Mouse (Mus musculus) kidney, postnatal 0 days (tissue): Measurements from ENCODE around the gene Cxcl12. TPM values are rescaled to one million over a fixed set of nuclear protein-coding genes. Genes with fewer than 3 reads are reported as not detected.

Experiments used
- ATAC-seq: fragments of 200-750 bp; cut with Nextera tagmentation; replicated peaks from 2 replicates; pipeline ENCODE4 v1.8.0; 2017; ENCODE audit warnings: low read depth, moderate number of reproducible peaks, moderate TSS enrichment, moderate library complexity; ENCODE audit not compliant: low FRiP score
- DNase-seq: peaks from one replicate; pipeline ENCODE4 v3.0.0-alpha.2; 2016; ENCODE audit warnings: low spot score
- H3K27ac ChIP-seq: fragments of 300-500 bp; sonication (generic); 2 replicates; pipeline ENCODE4 v1.5.1; 2014; ENCODE audit warnings: mild to moderate bottlenecking
- H3K27me3 ChIP-seq: fragments of 300-500 bp; sonication (generic); 2 replicates; pipeline ENCODE4 v1.6.1; 2014; ENCODE audit warnings: low read length, mixed read lengths; ENCODE audit not compliant: insufficient read depth
- H3K36me3 ChIP-seq: fragments of 300-500 bp; sonication (generic); 2 replicates; pipeline ENCODE4 v1.6.1; 2014; ENCODE audit warnings: low read length, mixed read lengths; ENCODE audit not compliant: insufficient read depth
- H3K4me1 ChIP-seq: fragments of 300-500 bp; sonication (generic); replicated peaks from 2 replicates; pipeline ENCODE4 v1.6.1; 2014; ENCODE audit warnings: antibody characterized with exemption, low read length, mixed read lengths; ENCODE audit not compliant: insufficient read depth
- H3K4me2 ChIP-seq: fragments of 300-500 bp; sonication (generic); 2 replicates; pipeline ENCODE4 v1.6.1; 2014; ENCODE audit warnings: mild to moderate bottlenecking, low read length, moderate library complexity, mixed read lengths
- H3K4me3 ChIP-seq: fragments of 300-500 bp; sonication (generic); replicated peaks from 2 replicates; pipeline ENCODE4 v1.5.1; 2014; ENCODE audit warnings: low read depth, low read length
- H3K9ac ChIP-seq: fragments of 300-500 bp; sonication (generic); 2 replicates; pipeline ENCODE4 v1.6.1; 2014; ENCODE audit warnings: low read depth, low read length
- H3K9me3 ChIP-seq: fragments of 300-500 bp; sonication (generic); replicated peaks from 2 replicates; pipeline ENCODE4 v1.6.1; 2016; ENCODE audit warnings: low read length, inconsistent platforms, mixed read lengths
- CTCF ChIP-seq: IDR thresholded peaks from 2 replicates; pipeline ENCODE4 v1.5.1; 2016; ENCODE audit warnings: antibody characterized with exemption, low read depth, mild to moderate bottlenecking, moderate library complexity
- WGBS: fragments of 180-500 bp; shearing (Covaris S2); extraction: QIAGEN DNeasy Blood & Tissue Kit; methylation state at CpG from one replicate; pipeline ENCODE4 v1.1.7; 2014; 5-methylcytosine and 5-hydroxymethylcytosine counted together
- polyA plus RNA-seq: library from polyadenylated mRNA; unstranded; fragments of >200 nt; fragmentation: Nextera tagmentation; extraction: Ambion mirVana; gene quantifications from 2 replicates; pipeline ENCODE4 v1.2.1, GENCODE M21; 2015

Gene Cxcl12
- polyA plus RNA-seq, 1 experiment from 2014 or later, result 204 TPM

DNA sequence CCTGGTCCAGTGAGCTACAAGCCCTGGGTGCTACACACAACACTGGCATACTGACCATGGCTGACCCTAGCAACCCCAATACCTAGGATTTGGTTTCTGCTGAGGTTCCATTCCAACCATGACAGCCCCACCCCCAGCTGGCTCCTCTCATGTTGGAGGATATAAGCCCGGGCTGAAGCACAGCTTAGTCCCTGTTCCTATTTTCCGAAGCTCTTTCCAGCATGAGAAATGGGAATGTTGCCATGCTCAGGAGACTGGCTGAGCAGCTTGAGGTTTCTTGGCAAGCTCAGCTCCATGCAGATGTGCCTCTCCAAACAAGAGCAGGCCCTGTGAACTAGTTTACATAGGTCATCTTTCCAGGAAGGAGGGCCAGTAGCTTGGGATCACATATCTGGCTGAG lies 30.6 kb upstream of the Cxcl12 start:
- WGBS, result 72% methylated on average over 2 of the region's 2 CpGs
- DNase-seq (no peak), ATAC-seq (no peak)
- Histone ChIP-seq H3K27me3 (no peaks in the 10 kb centered on the region), H3K9me3 (no peaks in the 10 kb centered on the region), H3K36me3 (no peaks in the 10 kb centered on the region), H3K4me1 (no peaks in the 10 kb centered on the region), H3K4me2 (no peak overlapping the region), H3K27ac (no peak overlapping the region), H3K4me3 (no peak overlapping the region), H3K9ac (no peak overlapping the region)
- TF ChIP-seq CTCF, result no peak

DNA sequence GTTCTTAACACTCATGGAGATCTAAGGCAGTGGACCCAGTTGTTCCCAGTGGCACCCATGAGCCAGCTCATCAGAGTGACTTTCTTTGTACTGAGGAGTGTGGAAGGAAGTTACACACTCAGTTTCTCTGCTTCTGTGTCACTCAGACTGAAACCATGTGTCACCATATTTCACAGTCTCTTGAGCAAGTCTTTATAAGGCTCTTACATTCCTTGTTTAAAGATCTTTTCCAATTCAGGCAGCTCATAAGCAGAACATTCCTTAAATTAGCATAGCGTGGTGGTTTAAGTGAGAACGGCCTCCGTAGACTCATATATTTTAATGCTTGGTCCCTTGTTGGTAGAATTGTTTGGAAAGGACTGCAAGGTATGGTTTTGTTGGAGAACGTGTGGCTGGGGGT lies 27.4 kb upstream of the Cxcl12 start:
- Histone ChIP-seq H3K9me3 (no peaks in the 10 kb centered on the region), H3K4me3 (no peak overlapping the region), H3K9ac (no peak overlapping the region), H3K27me3 (no peaks in the 10 kb centered on the region), H3K27ac (no peak overlapping the region), H3K36me3 (no peaks in the 10 kb centered on the region), H3K4me1 (no peaks in the 10 kb centered on the region), H3K4me2 (no peak overlapping the region)
- no peak for TF ChIP-seq CTCF
- WGBS, result 84% methylated on average over 4 of the region's 4 CpGs
- DNase-seq, result no peak
- no peak for ATAC-seq

DNA sequence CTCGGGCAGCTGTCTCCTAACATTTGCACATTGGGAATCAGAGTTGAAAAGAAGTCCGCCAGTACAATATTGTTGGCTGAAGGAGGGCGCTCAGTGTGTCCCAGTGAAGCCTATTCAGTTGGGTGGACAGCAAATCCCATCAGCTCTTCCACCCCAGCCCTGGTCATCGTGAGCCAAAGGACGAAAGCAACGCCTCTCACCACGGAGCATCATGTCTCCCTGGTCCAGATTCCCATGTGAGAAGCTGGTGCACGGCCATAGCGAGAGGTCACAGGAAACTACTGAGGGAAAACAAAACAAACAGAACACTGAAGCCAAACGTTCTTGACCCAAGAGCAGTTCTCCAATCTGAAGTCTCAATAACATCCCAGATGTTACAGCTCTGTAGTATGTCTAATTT lies 21.4 kb upstream of the Cxcl12 start:
- H3K4me1 ChIP-seq, result no peaks in the 10 kb centered on the region
- 60% methylated on average over 10 of the region's 10 CpGs for WGBS
- no peaks in the 10 kb centered on the region for H3K27me3 ChIP-seq
- no peak overlapping the region for H3K4me2 ChIP-seq
- ATAC-seq, result no peak
- DNase-seq, result no peak
- no peak overlapping the region for H3K9ac ChIP-seq
- no peak overlapping the region for H3K4me3 ChIP-seq
- no peaks in the 10 kb centered on the region for H3K36me3 ChIP-seq
- no peak overlapping the region for H3K27ac ChIP-seq
- H3K9me3 ChIP-seq, result no peaks in the 10 kb centered on the region
- TF ChIP-seq CTCF, result no peak

DNA sequence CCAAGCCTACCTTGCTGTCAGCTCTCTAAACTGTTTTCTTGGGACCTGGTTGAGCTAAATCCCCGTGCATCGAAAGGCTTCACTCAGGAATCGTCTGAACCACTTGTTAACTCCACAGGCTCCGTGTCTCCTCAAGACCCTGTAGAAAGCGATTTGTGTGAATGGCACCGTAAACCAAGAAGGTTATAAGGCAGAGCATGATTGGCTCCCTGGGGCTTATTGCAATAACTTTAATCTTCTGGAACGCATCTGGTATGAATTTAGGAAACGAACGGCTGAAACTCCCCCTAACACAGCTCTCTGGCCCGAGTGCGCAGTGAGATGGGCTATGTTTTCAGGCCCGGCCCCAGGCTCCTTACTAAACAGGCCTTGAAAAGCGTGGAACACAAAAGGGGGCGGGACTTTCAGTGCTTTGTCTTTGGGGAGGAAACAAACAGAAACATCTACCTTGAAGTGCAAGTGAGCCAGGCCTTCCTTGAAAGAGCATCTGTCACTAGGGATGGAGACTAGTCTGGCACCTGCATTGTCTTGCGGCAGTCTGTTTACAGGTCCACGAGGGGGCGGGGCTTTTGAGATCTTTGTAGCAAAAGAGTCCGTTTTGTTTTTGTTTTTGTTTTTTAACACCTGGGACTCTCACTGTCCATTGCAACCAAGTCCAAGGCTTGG lies 16.7 kb upstream of the Cxcl12 start:
- no peaks in the 10 kb centered on the region for H3K4me1 ChIP-seq
- no peak overlapping the region for H3K4me2 ChIP-seq
- no peaks in the 10 kb centered on the region for H3K36me3 ChIP-seq
- no peak overlapping the region for H3K27ac ChIP-seq
- H3K27me3 ChIP-seq, result no peaks in the 10 kb centered on the region
- no peak overlapping the region for H3K9ac ChIP-seq
- ATAC-seq, result no peak
- 35% methylated on average over 18 of the region's 18 CpGs for WGBS
- no peak overlapping the region for H3K4me3 ChIP-seq
- no peak for DNase-seq
- no peaks in the 10 kb centered on the region for H3K9me3 ChIP-seq
- TF ChIP-seq CTCF, result no peak

DNA sequence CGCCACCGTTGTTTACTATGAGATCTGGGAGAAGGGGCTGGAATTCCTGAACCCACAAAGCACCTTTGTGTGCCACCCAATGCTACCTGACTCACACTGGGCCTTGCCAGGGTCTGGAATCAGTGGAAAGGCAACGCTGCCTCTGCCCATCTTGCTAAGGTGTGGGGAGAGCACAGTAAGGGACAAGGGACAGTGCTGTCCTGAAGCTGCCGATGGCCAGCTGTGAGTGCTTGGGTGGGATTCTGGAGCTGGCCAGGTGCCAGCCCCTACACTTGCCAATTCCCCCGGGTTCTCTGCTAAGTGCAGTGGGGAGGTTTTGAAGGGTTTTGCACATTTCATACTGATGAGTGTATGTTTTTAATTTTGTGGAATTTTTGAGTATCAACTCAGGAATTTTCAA lies 15.3 kb upstream of the Cxcl12 start:
- DNase-seq (no peak), ATAC-seq (no peak)
- no peak for TF ChIP-seq CTCF
- no peak overlapping the region for H3K27ac ChIP-seq
- no peaks in the 10 kb centered on the region for H3K36me3 ChIP-seq
- H3K9ac ChIP-seq, result no peak overlapping the region
- H3K9me3 ChIP-seq, result no peaks in the 10 kb centered on the region
- WGBS, result 73% methylated on average over 5 of the region's 5 CpGs
- no peaks in the 10 kb centered on the region for H3K27me3 ChIP-seq
- H3K4me3 ChIP-seq, result no peak overlapping the region
- H3K4me1 ChIP-seq, result peaks cover 5% of the 10 kb centered on the region; the same call in 1 of the 2 replicates
- H3K4me2 ChIP-seq, result no peak overlapping the region

DNA sequence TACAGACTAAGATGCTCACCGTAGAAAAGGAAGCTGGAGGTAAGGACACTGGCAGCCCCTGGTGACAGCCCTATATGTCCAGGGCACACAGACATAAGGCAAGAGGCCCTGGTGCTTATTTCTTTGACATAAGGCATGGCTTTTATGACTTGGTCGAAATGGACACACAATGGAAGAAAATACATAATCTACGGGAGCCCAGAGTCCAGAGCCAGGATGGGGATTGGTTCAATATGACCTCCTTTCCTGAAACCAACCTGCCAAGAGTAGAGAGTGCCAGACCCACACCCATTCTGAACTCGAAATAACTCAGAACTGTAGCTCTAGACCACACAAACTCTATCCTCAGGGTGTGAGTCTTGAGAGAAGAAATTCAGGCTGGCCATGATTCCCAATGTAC lies 11.5 kb upstream of the Cxcl12 start:
- Histone ChIP-seq H3K4me1 (peaks cover 7% of the 10 kb centered on the region; the same call in 1 of the 2 replicates), H3K27ac (no peak overlapping the region), H3K4me2 (no peak overlapping the region), H3K9me3 (no peaks in the 10 kb centered on the region), H3K4me3 (no peak overlapping the region), H3K9ac (no peak overlapping the region), H3K27me3 (no peaks in the 10 kb centered on the region), H3K36me3 (no peaks in the 10 kb centered on the region)
- 76% methylated on average over 4 of the region's 4 CpGs for WGBS
- no peak for ATAC-seq
- no peak for TF ChIP-seq CTCF
- DNase-seq, result no peak
